Mouse (Mus musculus) heart, adult 2 months (tissue): ENCODE measurements at regions not wholly inside any gene's neighbourhood (a gene's known extent, or its start where the extent isn't known, plus 50 kb on each side); places are given as distances from the start of the nearest gene placed in this dataset.

Source experiments
- CTCF ChIP-seq: fragments of 200-600 bp; IDR thresholded peaks from 2 replicates; pipeline ENCODE4 v1.8.1; 2022; ENCODE audit warnings: antibody characterized with exemption, mild to moderate bottlenecking, moderate library complexity
- EP300 ChIP-seq: fragments of 200-500 bp; IDR thresholded peaks from 2 replicates; pipeline ENCODE4 v1.6.1; 2011; ENCODE audit warnings: low read depth, low read length, control low read depth; ENCODE audit not compliant: insufficient read depth
- POLR2A ChIP-seq: fragments of 200-500 bp; IDR thresholded peaks from 2 replicates; pipeline ENCODE4 v1.6.1; 2011; ENCODE audit warnings: mild to moderate bottlenecking, low read depth, low read length, control low read depth; ENCODE audit not compliant: insufficient read depth

DNA sequence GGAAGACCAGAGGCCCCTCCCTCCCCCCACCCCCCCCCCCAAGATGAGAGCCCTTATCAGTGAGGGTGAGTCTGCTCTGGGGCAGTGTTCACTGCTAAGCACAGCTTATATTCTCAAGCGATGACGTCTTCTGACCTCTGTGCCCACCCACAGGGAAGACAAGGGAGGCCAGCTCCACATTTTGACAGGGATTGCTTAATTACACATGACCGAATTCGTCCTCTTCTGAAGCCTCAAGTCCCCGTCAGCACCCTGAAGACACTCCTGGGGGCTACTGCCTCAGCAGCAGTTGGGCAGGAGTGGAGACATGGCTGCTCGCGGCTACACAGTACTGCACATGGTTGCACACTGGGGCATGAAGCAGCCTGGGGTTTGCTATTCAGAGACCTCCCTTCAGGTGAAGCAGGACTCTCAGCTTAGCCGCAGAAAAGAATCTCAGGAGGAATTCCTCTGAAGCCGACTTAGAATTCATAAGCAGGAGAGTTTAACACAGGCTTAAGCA lies 282.1 kb downstream of the Cdh26 start:
- no peak for TF ChIP-seq POLR2A
- TF ChIP-seq CTCF = no peak
- no peak for TF ChIP-seq EP300
